ENCODE assay signal across 19 mouse cellular contexts in genomic region chr1:106822297-106822696, GRCm38 (mm10). TPM values are rescaled to one million over a fixed set of nuclear protein-coding genes. Genes with fewer than 3 reads are reported as not detected.
A peak's percentile ranks its signal among the peaks of the same experiment; 100 is the strongest.
DNase-seq lines count a peak whose midpoint lies in the region; ATAC-seq lines count a peak whose summit lies in the region.
"Had no signal": no experiment of that assay in that cellular context is flagged by ENCODE, and none has a peak within 500 bp of the region (broad histone marks: within the 10 kb centered on the region; RNA-seq: fewer than 3 reads in every experiment).

No protein-coding gene starts in this region.

- no peak overlapping the region for H3K9ac ChIP-seq in hindbrain, embryonic 16.5 days (ENCODE audit: low read depth, low read length)
- no peak overlapping the region for H3K9ac ChIP-seq in hindbrain, embryonic 13.5 days
- H3K9ac ChIP-seq in intestine, embryonic 16.5 days (ENCODE audit: low read depth, low read length): no peak overlapping the region
- H3K9ac ChIP-seq: heart, embryonic 15.5 days; hindbrain, embryonic 15.5 days; lung, embryonic 14.5 days had no signal

- no peaks in the 10 kb centered on the region for H3K27me3 ChIP-seq in hindbrain, embryonic 16.5 days (replicated peaks; ENCODE audit: control insufficient read depth, insufficient read depth, low read length)
- no peaks in the 10 kb centered on the region for H3K27me3 ChIP-seq in hindbrain, embryonic 13.5 days
- H3K27me3 ChIP-seq in intestine, embryonic 16.5 days (replicated peaks; ENCODE audit: control insufficient read depth, insufficient read depth, low read length): no peaks in the 10 kb centered on the region
- H3K27me3 ChIP-seq: heart, embryonic 15.5 days; hindbrain, embryonic 15.5 days had no signal

- no peak overlapping the region for H3K4me3 ChIP-seq in hindbrain, embryonic 16.5 days (ENCODE audit: low read length)
- no peak overlapping the region for H3K4me3 ChIP-seq in hindbrain, embryonic 13.5 days
- no peak overlapping the region for H3K4me3 ChIP-seq in intestine, embryonic 16.5 days (ENCODE audit: low read length)
- H3K4me3 ChIP-seq: heart, embryonic 15.5 days; hindbrain, embryonic 15.5 days; myocyte had no signal

- 59% methylated on average over 3 of the region's 3 CpGs for WGBS in hindbrain, embryonic 16.5 days
- WGBS in hindbrain, embryonic 13.5 days: 67% methylated on average over 3 of the region's 3 CpGs
- WGBS in intestine, embryonic 16.5 days: 66% methylated on average over 3 of the region's 3 CpGs

- H3K36me3 ChIP-seq in hindbrain, embryonic 16.5 days (ENCODE audit: control insufficient read depth, insufficient read depth, low read length): no peaks in the 10 kb centered on the region
- no peaks in the 10 kb centered on the region for H3K36me3 ChIP-seq in hindbrain, embryonic 13.5 days
- no peaks in the 10 kb centered on the region for H3K36me3 ChIP-seq in intestine, embryonic 16.5 days (ENCODE audit: control insufficient read depth, insufficient read depth, low read length)
- H3K36me3 ChIP-seq: heart, embryonic 15.5 days; hindbrain, embryonic 15.5 days had no signal

- no peaks in the 10 kb centered on the region for H3K9me3 ChIP-seq in hindbrain, embryonic 16.5 days (ENCODE audit: control insufficient read depth, low read length)
- no peaks in the 10 kb centered on the region for H3K9me3 ChIP-seq in hindbrain, embryonic 13.5 days
- H3K9me3 ChIP-seq in intestine, embryonic 16.5 days (ENCODE audit: control insufficient read depth, low read length): no peaks in the 10 kb centered on the region
- H3K9me3 ChIP-seq: heart, embryonic 15.5 days; hindbrain, embryonic 15.5 days had no signal

- H3K4me1 ChIP-seq in hindbrain, embryonic 16.5 days (ENCODE audit: control insufficient read depth, insufficient read depth, low read depth, low read length): no peaks in the 10 kb centered on the region
- no peaks in the 10 kb centered on the region for H3K4me1 ChIP-seq in hindbrain, embryonic 13.5 days (replicated peaks)
- H3K4me1 ChIP-seq in intestine, embryonic 16.5 days (ENCODE audit: control insufficient read depth, insufficient read depth, low read length): no peaks in the 10 kb centered on the region
- H3K4me1 ChIP-seq: heart, embryonic 15.5 days; hindbrain, embryonic 15.5 days had no signal

- no peak overlapping the region for H3K4me2 ChIP-seq in hindbrain, embryonic 16.5 days (ENCODE audit: low read length)
- no peak overlapping the region for H3K4me2 ChIP-seq in hindbrain, embryonic 13.5 days
- no peak overlapping the region for H3K4me2 ChIP-seq in intestine, embryonic 16.5 days (ENCODE audit: low read depth, low read length)
- H3K4me2 ChIP-seq: heart, embryonic 15.5 days; hindbrain, embryonic 15.5 days; lung, embryonic 14.5 days had no signal

- peak; percentile 40; the same call in 1 of the 2 replicates for ATAC-seq in hindbrain, embryonic 16.5 days
- no peak for ATAC-seq in hindbrain, embryonic 13.5 days (ENCODE audit: low FRiP score)
- no peak for ATAC-seq in intestine, embryonic 16.5 days

- no peak overlapping the region for H3K27ac ChIP-seq in hindbrain, embryonic 16.5 days (ENCODE audit: low read depth, low read length)
- no peak overlapping the region for H3K27ac ChIP-seq in hindbrain, embryonic 13.5 days
- H3K27ac ChIP-seq in intestine, embryonic 16.5 days (ENCODE audit: low read length): no peak overlapping the region
- H3K27ac ChIP-seq: heart, embryonic 15.5 days; hindbrain, embryonic 15.5 days had no signal

- peak; percentile 68 to 83 for DNase-seq in cerebellum, postnatal 14 days
- DNase-seq in cerebellum, adult 11 months: no peak
- DNase-seq in urinary bladder, postnatal 14 days (ENCODE audit: low spot score): peak; percentile 25
- no peak for DNase-seq in urinary bladder, postnatal 10 days (ENCODE audit: low spot score)
- no peak for DNase-seq in thymus, postnatal 4 days
- DNase-seq: cerebellum, adult 9-10 months; gastrocnemius, postnatal 36 days; kidney, adult 9 months; liver; lung, embryonic 14.5 days; spleen, adult 18-20 months; thymus, postnatal 25 days had no signal

RNA-seq across cellular contexts. Expression of gene Vps4b, which starts 25.8 kb away (rescaled TPM):
- 25.8 and 32.0 TPM in 2 replicates for polyA plus RNA-seq in hindbrain, embryonic 16.5 days (2015; fragmentation: Nextera tagmentation; extraction: Ambion mirVana)
- polyA plus RNA-seq in hindbrain, embryonic 13.5 days (2015; fragmentation: Nextera tagmentation; extraction: Ambion mirVana): 39.2 and 40.6 TPM in 2 replicates
- 68.9 and 78.2 TPM in 2 replicates for polyA plus RNA-seq in intestine, embryonic 16.5 days (2015; fragmentation: Nextera tagmentation; extraction: Ambion mirVana)

RNA-seq across cellular contexts. Expression of gene Serpinb5, which starts 38.7 kb away (rescaled TPM):
- not detected in 2 replicates for polyA plus RNA-seq in hindbrain, embryonic 16.5 days (2015; fragmentation: Nextera tagmentation; extraction: Ambion mirVana)
- polyA plus RNA-seq in hindbrain, embryonic 13.5 days (2015; fragmentation: Nextera tagmentation; extraction: Ambion mirVana): not detected in 2 replicates
- polyA plus RNA-seq in intestine, embryonic 16.5 days (2015; fragmentation: Nextera tagmentation; extraction: Ambion mirVana): 0.13 and 0.26 TPM in 2 replicates
- polyA plus RNA-seq: forebrain, embryonic 11.5 days; myocyte had no signal

Comparison
In these comparisons a context has a peak if more than half of its experiments do, and no peak if none do; other contexts are left out.
1. DNase-seq: peak in cerebellum, postnatal 14 days (2 of 2) and urinary bladder, postnatal 14 days (single experiment); none in cerebellum, adult 11 months (single experiment), urinary bladder, postnatal 10 days (single experiment) and thymus, postnatal 4 days (single experiment).